Mouse (Mus musculus): Measurements from ENCODE around the gene Gm49354. TPM values are rescaled to one million over a fixed set of nuclear protein-coding genes. Genes with fewer than 3 reads are reported as not detected.
A peak's percentile ranks its signal among the peaks of the same experiment; 100 is the strongest.
"Not testable (repeated sequence)": the region's sequence is repeated elsewhere in the genome, so short reads cannot be mapped to it uniquely, and the experiment has no call there.

The Gm49354 gene
- total RNA-seq, 1 experiment, result not detected

- Histone ChIP-seq H3K9ac (ENCODE audit: insufficient read depth, low read depth, low read length, poor library complexity, severe bottlenecking) (no peak overlapping the region), H3K27ac (ENCODE audit: insufficient read depth, low read depth, low read length, poor library complexity, severe bottlenecking) (no peak overlapping the region), H3K4me1 (ENCODE audit: control insufficient read depth in 2 of 2, insufficient read depth in 2 of 2, low read length in 2 of 2, poor library complexity in 1 of 2) (peaks cover 7 to 17% of the 10 kb centered on the region in 2 experiments; a peak in 2 of 4 replicates), H3K36me3 (ENCODE audit: control insufficient read depth, insufficient read depth, low read length, poor library complexity, severe bottlenecking) (no peaks in the 10 kb centered on the region), H3K9me3 (ENCODE audit: control insufficient read depth, insufficient read depth, low read depth, low read length) (no peaks in the 10 kb centered on the region), H3K4me3 (ENCODE audit: insufficient read depth in 1 of 2, low read depth in 1 of 2, low read length in 2 of 2, poor library complexity in 1 of 2, severe bottlenecking in 1 of 2) (peak overlapping the region in 1 of 2 experiments; percentile 18; a peak in 1 of 4 replicates)
- in situ Hi-C loops (cut with MboI; ENCODE audit: low sequenced_read_pairs in 2 of 2, unreplicated experiment in 2 of 2), result no loop called here
- peak; percentile 94; the same call in 1 of the 2 replicates for TF ChIP-seq ZC3H11A (IDR thresholded peaks at IDR 0.05; ENCODE audit: borderline replicate concordance, low read depth, low read length)
- no peak for TF ChIP-seq HCFC1 (IDR thresholded peaks at IDR 0.05; ENCODE audit: borderline replicate concordance, insufficient read depth, low read length)
- peak; percentile 76 for DNase-seq (ENCODE audit: low read depth, low spot score)
These were observed 53.5 kb downstream of the Gm49354 start for GRCm38 (mm10) chr13:59728378-59729093.

GRCm38 (mm10) chr13:59726139-59726867 lies 55.7 kb downstream of the Gm49354 start:
- in situ Hi-C loops (cut with MboI; ENCODE audit: low sequenced_read_pairs in 2 of 2, unreplicated experiment in 2 of 2), result no loop called here
- TF ChIP-seq MAFK (IDR thresholded peaks at IDR 0.05; ENCODE audit: insufficient read depth, low read depth, low read length), result no peak
- TF ChIP-seq ZNF384 (IDR thresholded peaks at IDR 0.05; ENCODE audit: low read depth, low read length), result no peak
- TF ChIP-seq HCFC1 (IDR thresholded peaks at IDR 0.05; ENCODE audit: borderline replicate concordance, insufficient read depth, low read length), result no peak
- no peak for TF ChIP-seq ZC3H11A (IDR thresholded peaks at IDR 0.05; ENCODE audit: borderline replicate concordance, low read depth, low read length)
- no peak for TF ChIP-seq CHD2 (IDR thresholded peaks at IDR 0.05; ENCODE audit: low read depth, low read length)
- H3K4me1 ChIP-seq (ENCODE audit: control insufficient read depth in 2 of 2, insufficient read depth in 2 of 2, low read length in 2 of 2, poor library complexity in 1 of 2), result peaks cover 7 to 16% of the 10 kb centered on the region in 2 experiments; a peak in 2 of 4 replicates
- peak overlapping the region; percentile 30 to 53 for H3K4me3 ChIP-seq (ENCODE audit: insufficient read depth in 1 of 2, low read depth in 1 of 2, low read length in 2 of 2, poor library complexity in 1 of 2, severe bottlenecking in 1 of 2)
- H3K36me3 ChIP-seq (ENCODE audit: control insufficient read depth, insufficient read depth, low read length, poor library complexity, severe bottlenecking), result no peaks in the 10 kb centered on the region
- H3K27ac ChIP-seq (ENCODE audit: insufficient read depth, low read depth, low read length, poor library complexity, severe bottlenecking), result no peak overlapping the region
- H3K9me3 ChIP-seq (ENCODE audit: control insufficient read depth, insufficient read depth, low read depth, low read length), result no peaks in the 10 kb centered on the region
- no peak for DNase-seq (ENCODE audit: low read depth, low spot score)
- H3K9ac ChIP-seq (ENCODE audit: insufficient read depth, low read depth, low read length, poor library complexity, severe bottlenecking), result peak overlapping the region; percentile 66; the same call in 1 of the 2 replicates

- H3K4me3 ChIP-seq (ENCODE audit: insufficient read depth in 1 of 2, low read depth in 1 of 2, low read length in 2 of 2, poor library complexity in 1 of 2, severe bottlenecking in 1 of 2); H3K9ac ChIP-seq (ENCODE audit: insufficient read depth, low read depth, low read length, poor library complexity, severe bottlenecking); H3K9me3 ChIP-seq (ENCODE audit: control insufficient read depth, insufficient read depth, low read depth, low read length); in situ Hi-C loops (cut with MboI; ENCODE audit: low sequenced_read_pairs in 2 of 2, unreplicated experiment in 2 of 2); H3K27ac ChIP-seq (ENCODE audit: insufficient read depth, low read depth, low read length, poor library complexity, severe bottlenecking); H3K36me3 ChIP-seq (ENCODE audit: control insufficient read depth, insufficient read depth, low read length, poor library complexity, severe bottlenecking); DNase-seq (ENCODE audit: low read depth, low spot score): not testable (repeated sequence)
- peaks cover 4 to 10% of the 10 kb centered on the region in 2 experiments; a peak in 2 of 4 replicates for H3K4me1 ChIP-seq (ENCODE audit: control insufficient read depth in 2 of 2, insufficient read depth in 2 of 2, low read length in 2 of 2, poor library complexity in 1 of 2)
These were observed 60.0 kb downstream of the Gm49354 start for GRCm38 (mm10) chr13:59722089-59722488.

GRCm38 (mm10) chr13:59719475-59719874 lies 62.6 kb downstream of the Gm49354 start:
- in situ Hi-C loops (cut with MboI; ENCODE audit: low sequenced_read_pairs in 2 of 2, unreplicated experiment in 2 of 2), result no loop called here
- no peak for TF ChIP-seq HCFC1 (IDR thresholded peaks at IDR 0.05; ENCODE audit: borderline replicate concordance, insufficient read depth, low read length)
- TF ChIP-seq CHD2 (IDR thresholded peaks at IDR 0.05; ENCODE audit: low read depth, low read length), result no peak
- TF ChIP-seq ZC3H11A (IDR thresholded peaks at IDR 0.05; ENCODE audit: borderline replicate concordance, low read depth, low read length), result no peak
- no peak for TF ChIP-seq MAFK (IDR thresholded peaks at IDR 0.05; ENCODE audit: insufficient read depth, low read depth, low read length)
- no peak for TF ChIP-seq ZNF384 (IDR thresholded peaks at IDR 0.05; ENCODE audit: low read depth, low read length)
- Histone ChIP-seq H3K9me3 (ENCODE audit: control insufficient read depth, insufficient read depth, low read depth, low read length) (no peaks in the 10 kb centered on the region), H3K4me1 (ENCODE audit: control insufficient read depth in 2 of 2, insufficient read depth in 2 of 2, low read length in 2 of 2, poor library complexity in 1 of 2) (peaks cover 4 to 6% of the 10 kb centered on the region in 2 experiments; a peak in 3 of 4 replicates), H3K4me3 (ENCODE audit: insufficient read depth in 1 of 2, low read depth in 1 of 2, low read length in 2 of 2, poor library complexity in 1 of 2, severe bottlenecking in 1 of 2) (no peak overlapping the region), H3K27ac (ENCODE audit: insufficient read depth, low read depth, low read length, poor library complexity, severe bottlenecking) (no peak overlapping the region), H3K9ac (ENCODE audit: insufficient read depth, low read depth, low read length, poor library complexity, severe bottlenecking) (no peak overlapping the region), H3K36me3 (ENCODE audit: control insufficient read depth, insufficient read depth, low read length, poor library complexity, severe bottlenecking) (no peaks in the 10 kb centered on the region)
- no peak for DNase-seq (ENCODE audit: low read depth, low spot score)

- H3K9ac ChIP-seq (ENCODE audit: insufficient read depth, low read depth, low read length, poor library complexity, severe bottlenecking); H3K36me3 ChIP-seq (ENCODE audit: control insufficient read depth, insufficient read depth, low read length, poor library complexity, severe bottlenecking); H3K4me3 ChIP-seq (ENCODE audit: insufficient read depth in 1 of 2, low read depth in 1 of 2, low read length in 2 of 2, poor library complexity in 1 of 2, severe bottlenecking in 1 of 2); in situ Hi-C loops (cut with MboI; ENCODE audit: low sequenced_read_pairs in 2 of 2, unreplicated experiment in 2 of 2); DNase-seq (ENCODE audit: low read depth, low spot score); H3K27ac ChIP-seq (ENCODE audit: insufficient read depth, low read depth, low read length, poor library complexity, severe bottlenecking); H3K9me3 ChIP-seq (ENCODE audit: control insufficient read depth, insufficient read depth, low read depth, low read length); H3K4me1 ChIP-seq (ENCODE audit: control insufficient read depth in 2 of 2, insufficient read depth in 2 of 2, low read length in 2 of 2, poor library complexity in 1 of 2): not testable (repeated sequence)
These were observed 63.1 kb downstream of the Gm49354 start for GRCm38 (mm10) chr13:59718857-59719440.

All from ES-E14 (cell line).